Mouse (Mus musculus): ENCODE measurements around the gene Prtn3. TPM values are rescaled to one million over a fixed set of nuclear protein-coding genes. Genes with fewer than 3 reads are reported as not detected.

Gene Prtn3
- total RNA-seq, 2 experiments from 2014 or later = 2.2 to 2.4 TPM

DNA sequence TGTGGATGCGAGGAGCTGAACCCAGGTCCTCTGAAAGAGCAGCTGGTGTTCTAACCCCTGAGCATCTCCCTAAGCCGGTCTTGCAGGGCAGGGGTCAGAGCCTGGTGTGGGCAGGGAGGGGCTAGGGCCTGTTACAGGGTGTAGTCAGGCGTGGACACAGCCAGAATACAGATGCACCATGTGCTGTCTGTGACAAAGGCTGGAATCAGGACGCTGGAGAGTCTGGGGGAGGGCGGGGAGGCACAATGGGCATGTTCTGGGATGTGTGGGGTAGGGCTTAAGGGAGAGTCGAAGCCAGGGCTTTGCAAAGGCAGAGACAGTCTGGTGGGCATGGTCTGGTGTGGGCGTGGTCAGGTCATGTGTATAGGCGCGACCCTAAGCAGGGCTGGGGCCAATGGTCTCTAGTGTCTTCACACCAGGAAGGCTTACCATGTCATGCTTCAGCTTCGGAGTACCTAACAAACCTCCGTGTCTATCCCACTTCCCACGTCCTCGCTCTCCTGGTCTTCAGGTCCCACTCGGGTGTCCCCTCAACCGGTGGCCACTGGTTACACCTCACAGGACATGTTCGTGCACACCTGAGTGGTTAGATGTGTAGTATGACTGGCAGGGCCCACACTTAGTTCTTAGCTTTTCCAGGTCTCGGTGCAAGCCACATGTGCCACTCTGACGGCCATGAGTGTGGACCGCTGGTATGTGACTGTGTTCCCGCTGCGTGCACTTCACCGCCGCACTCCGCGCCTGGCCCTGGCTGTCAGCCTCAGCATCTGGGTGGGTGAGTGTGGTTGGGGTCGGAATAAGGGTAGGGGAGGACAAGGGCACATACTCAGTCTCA is 46.0 kb downstream of the Prtn3 start:
- no peak for DNase-seq (ENCODE audit: low spot score in 2 of 2)
- intact Hi-C loops (cut with DNase I) = loop anchor here (5.0 kb wide), 1 partner anchor 38 kb away; no protein-coding TSS in a partner anchor

- peak in 1 of 2 experiments; percentile 34 for DNase-seq (ENCODE audit: low spot score in 2 of 2)
- intact Hi-C loops (cut with DNase I) = loop anchor here (5.0 kb wide), 1 partner anchor 39 kb away; no protein-coding TSS in a partner anchor
Observed at GRCm38 (mm10) chr10:79920958-79921535, 46.8 kb downstream of the Prtn3 start, which contains the start of gene R3hdm4. R3hdm4 (minus strand) TSS chr10:79921208.

GRCm38 (mm10) chr10:79921572-79921971 is 47.3 kb downstream of the Prtn3 start:
- intact Hi-C loops (cut with DNase I) = loop anchor here (5.0 kb wide), 1 partner anchor 39 kb away; no protein-coding TSS in a partner anchor
- DNase-seq (ENCODE audit: low spot score in 2 of 2) = no peak

- peak; percentile 91 to 95 for DNase-seq (ENCODE audit: low spot score in 2 of 2)
- intact Hi-C loops (cut with DNase I) = loop anchor here (1.0 to 5.0 kb wide), 5 partner anchors 29 to 90 kb away; no protein-coding TSS in a partner anchor
Observed at GRCm38 (mm10) chr10:79924998-79925784, 50.9 kb downstream of the Prtn3 start.

- intact Hi-C loops (cut with DNase I) = loop anchor here (1.0 to 2.0 kb wide), 4 partner anchors 28 to 91 kb away; no protein-coding TSS in a partner anchor
- no peak for DNase-seq (ENCODE audit: low spot score in 2 of 2)
Observed at GRCm38 (mm10) chr10:79925785-79926490, 51.7 kb downstream of the Prtn3 start.

- intact Hi-C loops (cut with DNase I) = no loop called here
- DNase-seq (ENCODE audit: low spot score in 2 of 2) = peak; percentile 87 to 90
Observed at GRCm38 (mm10) chr10:79926491-79927323, 52.4 kb downstream of the Prtn3 start, which contains the start of gene Arid3a. Arid3a (plus strand) TSS chr10:79927043.

DNA sequence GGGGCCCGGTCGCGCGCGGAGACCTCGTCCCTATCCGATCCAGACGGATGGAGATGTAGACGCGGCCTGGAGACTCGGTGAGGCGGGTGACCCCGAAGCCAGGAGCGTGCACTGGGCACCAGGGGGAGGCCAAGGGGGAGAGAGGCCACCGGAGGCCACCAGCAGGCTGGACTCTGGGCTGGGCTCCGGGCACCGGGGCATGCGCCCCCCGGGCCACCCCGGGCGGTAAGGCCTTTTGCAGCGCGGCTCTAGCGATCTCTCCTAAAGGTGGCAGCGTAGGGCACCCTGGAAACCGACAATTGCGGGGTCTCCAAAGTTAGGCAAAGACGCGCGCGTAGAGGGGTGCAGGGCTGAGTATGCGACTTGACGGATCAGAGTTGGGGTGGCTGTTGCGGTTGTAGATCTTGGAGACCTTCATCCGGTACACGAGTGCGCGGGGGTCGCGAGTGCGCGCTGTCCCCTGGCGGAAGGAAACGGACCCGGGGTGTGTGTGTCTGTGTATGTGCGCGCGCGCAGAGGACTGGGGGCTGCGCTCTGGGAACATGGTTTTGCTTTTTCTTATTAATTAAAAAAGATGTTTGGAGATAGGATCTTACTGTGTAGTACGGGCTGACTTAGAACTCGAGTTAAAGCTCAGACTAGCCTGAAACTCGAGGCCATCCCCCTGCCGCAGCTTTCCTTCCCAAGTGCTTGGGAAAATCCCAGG is 53.2 kb downstream of the Prtn3 start:
- intact Hi-C loops (cut with DNase I) = no loop called here
- DNase-seq (ENCODE audit: low spot score in 2 of 2) = peak; percentile 55 to 68

GRCm38 (mm10) chr10:79928030-79928694 is 53.9 kb downstream of the Prtn3 start:
- no peak for DNase-seq (ENCODE audit: low spot score in 2 of 2)
- intact Hi-C loops (cut with DNase I) = no loop called here

- intact Hi-C loops (cut with DNase I) = no loop called here
- no peak for DNase-seq (ENCODE audit: low spot score in 2 of 2)
Observed at GRCm38 (mm10) chr10:79928907-79929701, 54.8 kb downstream of the Prtn3 start.

- DNase-seq (ENCODE audit: low spot score in 2 of 2) = no peak
- intact Hi-C loops (cut with DNase I) = no loop called here
Observed at GRCm38 (mm10) chr10:79929967-79930825, 55.9 kb downstream of the Prtn3 start.

DNA sequence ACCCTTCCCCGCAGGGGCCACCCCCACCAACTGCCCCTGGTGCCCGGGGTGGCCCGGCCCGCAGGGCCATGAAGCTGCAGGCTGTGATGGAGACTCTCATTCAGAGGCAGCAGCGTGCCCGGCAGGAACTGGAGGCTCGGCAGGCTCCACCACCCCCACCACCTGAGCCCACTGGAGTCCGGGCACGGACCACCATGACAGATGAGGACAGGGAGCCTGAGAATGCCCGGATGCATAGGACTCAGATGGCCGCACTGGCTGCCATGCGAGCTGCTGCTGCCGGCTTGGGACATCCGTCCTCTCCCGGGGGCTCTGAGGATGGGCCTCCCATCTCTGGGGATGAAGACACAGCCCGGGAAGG is 56.5 kb downstream of the Prtn3 start:
- intact Hi-C loops (cut with DNase I) = no loop called here

GRCm38 (mm10) chr10:79931797-79932196 is 57.5 kb downstream of the Prtn3 start:
- intact Hi-C loops (cut with DNase I) = no loop called here
- no peak for DNase-seq (ENCODE audit: low spot score in 2 of 2)

More for the DNA sequence above, 56.5 kb downstream of the Prtn3 start:
- no peak for DNase-seq (ENCODE audit: low spot score in 2 of 2)

GRCm38 (mm10) chr10:79932736-79933135 is 58.5 kb downstream of the Prtn3 start:
- DNase-seq (ENCODE audit: low spot score in 2 of 2) = no peak
- intact Hi-C loops (cut with DNase I) = no loop called here
